Mouse (Mus musculus): ENCODE results near the gene Dclk2. TPM values are rescaled to one million over a fixed set of nuclear protein-coding genes. Genes with fewer than 3 reads are reported as not detected.

The Dclk2 gene
- polyA plus RNA-seq, 1 experiment from 2014 or later: 4.6 TPM

DNA sequence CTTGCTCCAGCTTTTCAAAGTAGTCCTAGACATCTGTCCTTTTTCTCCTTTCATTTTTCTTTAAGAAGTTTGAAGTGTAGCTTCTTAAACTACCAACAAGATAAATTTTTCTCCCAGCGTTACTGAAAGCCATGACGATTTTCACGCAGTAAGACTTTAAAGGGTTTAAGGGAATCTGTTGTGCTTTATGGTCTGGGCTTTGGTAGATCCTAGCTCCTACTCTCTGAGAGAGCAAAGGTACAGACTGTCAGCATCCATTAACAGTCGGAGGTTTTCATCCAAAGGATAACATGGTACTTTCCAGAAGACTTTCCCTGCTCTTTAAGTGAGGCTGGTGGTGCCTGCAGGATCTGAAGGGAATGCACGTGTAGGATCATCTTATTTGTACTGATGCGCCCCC lies 151.7 kb downstream of the Dclk2 start:
- no peaks in the 10 kb centered on the region for H3K27me3 ChIP-seq (ENCODE audit: control insufficient read depth, insufficient read depth, low read length)
- H3K9ac ChIP-seq (ENCODE audit: low read length): no peak overlapping the region
- no peaks in the 10 kb centered on the region for H3K36me3 ChIP-seq (ENCODE audit: control insufficient read depth, insufficient read depth, low read length)
- WGBS: 64% methylated on average over 6 of the region's 6 CpGs
- H3K4me2 ChIP-seq (ENCODE audit: low read depth, low read length): no peak overlapping the region
- H3K4me1 ChIP-seq (ENCODE audit: control insufficient read depth, insufficient read depth, low read length): no peaks in the 10 kb centered on the region
- H3K27ac ChIP-seq (ENCODE audit: low read length): no peak overlapping the region
- no peak for ATAC-seq (ENCODE audit: insufficient read depth, low FRiP score)
- no peak overlapping the region for H3K4me3 ChIP-seq (replicated peaks; ENCODE audit: low read length)
- H3K9me3 ChIP-seq (replicated peaks; ENCODE audit: control insufficient read depth, low read length): no peaks in the 10 kb centered on the region

DNA sequence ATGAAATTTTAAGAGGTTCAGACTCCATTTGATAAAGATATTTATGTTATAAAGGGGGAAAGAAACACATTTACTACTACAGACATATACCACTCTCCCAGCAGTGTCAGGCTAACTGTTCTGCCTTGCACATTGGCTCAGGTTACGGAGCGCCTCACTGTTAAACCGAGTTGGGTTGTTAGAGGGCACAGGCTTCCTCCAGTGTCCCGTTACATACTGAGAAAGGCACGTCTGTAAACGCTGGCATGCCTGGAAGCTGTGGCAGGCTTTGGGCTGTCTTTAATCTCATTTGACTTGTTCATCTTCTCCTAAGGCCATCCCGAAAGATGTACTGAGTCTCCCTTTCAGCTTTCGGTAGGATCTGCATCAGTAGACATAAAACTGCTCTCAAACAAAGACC lies 152.1 kb downstream of the Dclk2 start:
- no peak overlapping the region for H3K4me3 ChIP-seq (replicated peaks; ENCODE audit: low read length)
- no peaks in the 10 kb centered on the region for H3K27me3 ChIP-seq (ENCODE audit: control insufficient read depth, insufficient read depth, low read length)
- no peak overlapping the region for H3K4me2 ChIP-seq (ENCODE audit: low read depth, low read length)
- 34% methylated on average over 8 of the region's 8 CpGs for WGBS
- H3K27ac ChIP-seq (ENCODE audit: low read length): no peak overlapping the region
- H3K9me3 ChIP-seq (replicated peaks; ENCODE audit: control insufficient read depth, low read length): no peaks in the 10 kb centered on the region
- no peaks in the 10 kb centered on the region for H3K36me3 ChIP-seq (ENCODE audit: control insufficient read depth, insufficient read depth, low read length)
- ATAC-seq (ENCODE audit: insufficient read depth, low FRiP score): no peak
- no peaks in the 10 kb centered on the region for H3K4me1 ChIP-seq (ENCODE audit: control insufficient read depth, insufficient read depth, low read length)
- no peak overlapping the region for H3K9ac ChIP-seq (ENCODE audit: low read length)

DNA sequence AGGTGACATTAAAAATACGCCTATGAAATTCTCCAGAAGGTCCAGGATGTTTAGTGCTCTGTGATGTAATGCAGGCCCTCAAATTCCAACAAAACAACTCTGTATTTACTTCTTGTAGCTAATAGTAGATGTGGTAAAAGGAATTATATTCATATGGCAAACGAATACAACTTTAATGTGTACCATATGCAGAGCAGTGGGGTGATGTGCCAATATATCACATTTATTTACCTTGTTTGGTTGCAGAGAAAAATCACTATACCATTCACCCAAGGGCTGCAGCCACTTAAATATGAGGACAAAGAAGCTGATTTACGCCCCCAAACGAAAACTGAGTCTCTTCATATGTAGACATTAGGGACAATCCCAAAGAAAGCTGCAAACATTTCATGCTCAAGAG lies 158.2 kb downstream of the Dclk2 start:
- H3K27ac ChIP-seq (ENCODE audit: low read length): no peak overlapping the region
- no peaks in the 10 kb centered on the region for H3K4me1 ChIP-seq (ENCODE audit: control insufficient read depth, insufficient read depth, low read length)
- no peak overlapping the region for H3K4me2 ChIP-seq (ENCODE audit: low read depth, low read length)
- no peak overlapping the region for H3K4me3 ChIP-seq (replicated peaks; ENCODE audit: low read length)
- no peak for ATAC-seq (ENCODE audit: insufficient read depth, low FRiP score)
- H3K9me3 ChIP-seq (replicated peaks; ENCODE audit: control insufficient read depth, low read length): no peaks in the 10 kb centered on the region
- H3K36me3 ChIP-seq (ENCODE audit: control insufficient read depth, insufficient read depth, low read length): no peaks in the 10 kb centered on the region
- H3K9ac ChIP-seq (ENCODE audit: low read length): no peak overlapping the region
- H3K27me3 ChIP-seq (ENCODE audit: control insufficient read depth, insufficient read depth, low read length): no peaks in the 10 kb centered on the region
- WGBS: 82% methylated on average over 4 of the region's 4 CpGs

DNA sequence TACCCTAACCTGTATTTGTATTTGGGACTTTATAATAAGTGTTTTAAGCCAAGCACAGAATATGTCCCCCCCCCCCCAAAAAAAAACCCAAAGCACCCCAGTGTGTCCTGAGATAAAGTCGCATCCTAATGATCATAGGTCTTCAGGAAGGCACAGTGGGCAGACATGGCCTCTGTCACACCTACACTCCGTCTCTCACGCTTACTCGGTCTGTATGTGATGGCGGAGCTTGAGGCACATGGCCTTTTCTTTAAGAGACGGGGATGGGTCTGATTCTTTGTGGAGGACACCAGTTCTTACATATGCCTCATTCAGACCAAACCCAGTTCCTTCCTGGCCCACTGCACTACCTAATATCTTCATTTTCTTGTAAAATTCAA lies 158.6 kb downstream of the Dclk2 start:
- Histone ChIP-seq H3K27me3 (ENCODE audit: control insufficient read depth, insufficient read depth, low read length) (no peaks in the 10 kb centered on the region), H3K9me3 (replicated peaks; ENCODE audit: control insufficient read depth, low read length) (no peaks in the 10 kb centered on the region), H3K27ac (ENCODE audit: low read length) (no peak overlapping the region), H3K36me3 (ENCODE audit: control insufficient read depth, insufficient read depth, low read length) (no peaks in the 10 kb centered on the region), H3K4me1 (ENCODE audit: control insufficient read depth, insufficient read depth, low read length) (no peaks in the 10 kb centered on the region), H3K4me3 (replicated peaks; ENCODE audit: low read length) (no peak overlapping the region), H3K9ac (ENCODE audit: low read length) (no peak overlapping the region), H3K4me2 (ENCODE audit: low read depth, low read length) (no peak overlapping the region)
- WGBS: 90% methylated on average over 6 of the region's 6 CpGs
- ATAC-seq (ENCODE audit: insufficient read depth, low FRiP score): no peak

DNA sequence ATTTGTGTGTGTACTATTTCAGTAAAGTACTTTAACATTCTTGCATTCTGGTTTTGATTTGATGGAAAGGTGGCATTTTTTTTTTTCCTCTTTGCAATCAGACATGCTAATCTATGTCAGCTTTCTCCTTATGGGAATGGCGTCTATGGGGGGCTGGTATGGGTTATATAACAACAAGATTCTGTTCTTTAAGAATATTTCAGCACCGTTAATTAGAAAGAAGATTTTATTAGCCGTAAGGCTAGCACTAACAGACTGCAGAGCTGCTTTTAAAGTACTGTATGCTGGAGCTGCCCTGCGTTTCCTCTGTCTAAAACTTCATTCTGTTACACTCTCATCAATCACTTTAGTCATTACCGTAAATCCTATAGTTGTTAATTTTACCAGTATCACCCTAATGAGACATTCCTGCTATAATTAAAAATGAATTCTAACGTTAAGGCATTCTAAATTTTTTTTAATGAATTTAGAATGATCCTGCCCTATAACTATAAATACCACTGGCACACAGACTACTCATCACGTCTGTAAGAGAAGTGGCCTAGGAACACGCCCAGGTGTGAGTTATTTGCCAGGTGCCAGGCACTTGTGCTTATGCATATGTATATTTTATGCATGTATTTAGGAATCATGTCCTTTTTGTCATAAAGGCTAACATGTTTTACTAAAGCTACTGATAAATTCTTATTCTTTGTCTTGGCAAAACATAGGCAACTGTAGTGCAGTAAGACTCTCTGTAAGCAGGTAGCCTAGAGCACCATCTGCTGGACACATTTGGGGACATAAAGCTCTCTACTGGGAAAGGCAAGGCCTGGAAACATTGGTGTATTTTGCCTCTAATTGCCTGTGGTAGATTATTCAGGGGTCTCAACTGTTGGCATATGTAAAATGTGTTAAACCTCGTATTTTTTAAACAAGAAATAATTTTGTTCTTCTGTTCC lies 159.3 kb downstream of the Dclk2 start:
- Histone ChIP-seq H3K9ac (ENCODE audit: low read length) (no peak overlapping the region), H3K27ac (ENCODE audit: low read length) (no peak overlapping the region), H3K27me3 (ENCODE audit: control insufficient read depth, insufficient read depth, low read length) (no peaks in the 10 kb centered on the region), H3K4me1 (ENCODE audit: control insufficient read depth, insufficient read depth, low read length) (no peaks in the 10 kb centered on the region), H3K9me3 (replicated peaks; ENCODE audit: control insufficient read depth, low read length) (no peaks in the 10 kb centered on the region), H3K36me3 (ENCODE audit: control insufficient read depth, insufficient read depth, low read length) (no peaks in the 10 kb centered on the region), H3K4me3 (replicated peaks; ENCODE audit: low read length) (no peak overlapping the region), H3K4me2 (ENCODE audit: low read depth, low read length) (no peak overlapping the region)
- WGBS: 67% methylated on average over 9 of the region's 9 CpGs
- peak; percentile 50; the same call in 1 of the 2 replicates for ATAC-seq (ENCODE audit: insufficient read depth, low FRiP score)

DNA sequence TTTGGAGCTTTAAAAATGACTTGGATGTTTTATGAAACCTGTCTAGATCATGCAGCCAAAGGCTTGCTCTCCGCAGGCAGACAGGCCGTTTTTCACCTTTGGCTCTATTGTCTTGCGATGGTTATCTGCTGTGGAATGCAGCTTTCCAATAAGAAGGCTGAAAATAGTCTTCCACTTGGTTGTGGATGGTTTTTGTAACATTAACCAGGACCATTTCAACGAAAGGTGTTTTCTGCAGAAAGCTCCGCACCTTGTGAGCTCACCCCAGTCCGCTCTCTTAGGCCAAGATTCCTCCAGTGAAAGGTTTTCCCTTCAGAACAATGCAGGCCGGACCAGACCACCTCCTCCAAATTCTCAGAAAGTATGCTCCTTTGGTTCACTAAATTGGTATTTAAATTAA lies 160.2 kb downstream of the Dclk2 start:
- Histone ChIP-seq H3K9me3 (replicated peaks; ENCODE audit: control insufficient read depth, low read length) (no peaks in the 10 kb centered on the region), H3K9ac (ENCODE audit: low read length) (no peak overlapping the region), H3K4me1 (ENCODE audit: control insufficient read depth, insufficient read depth, low read length) (no peaks in the 10 kb centered on the region), H3K4me2 (ENCODE audit: low read depth, low read length) (no peak overlapping the region), H3K27me3 (ENCODE audit: control insufficient read depth, insufficient read depth, low read length) (no peaks in the 10 kb centered on the region), H3K27ac (ENCODE audit: low read length) (no peak overlapping the region), H3K36me3 (ENCODE audit: control insufficient read depth, insufficient read depth, low read length) (no peaks in the 10 kb centered on the region), H3K4me3 (replicated peaks; ENCODE audit: low read length) (no peak overlapping the region)
- WGBS: 68% methylated on average over 7 of the region's 7 CpGs
- no peak for ATAC-seq (ENCODE audit: insufficient read depth, low FRiP score)

DNA sequence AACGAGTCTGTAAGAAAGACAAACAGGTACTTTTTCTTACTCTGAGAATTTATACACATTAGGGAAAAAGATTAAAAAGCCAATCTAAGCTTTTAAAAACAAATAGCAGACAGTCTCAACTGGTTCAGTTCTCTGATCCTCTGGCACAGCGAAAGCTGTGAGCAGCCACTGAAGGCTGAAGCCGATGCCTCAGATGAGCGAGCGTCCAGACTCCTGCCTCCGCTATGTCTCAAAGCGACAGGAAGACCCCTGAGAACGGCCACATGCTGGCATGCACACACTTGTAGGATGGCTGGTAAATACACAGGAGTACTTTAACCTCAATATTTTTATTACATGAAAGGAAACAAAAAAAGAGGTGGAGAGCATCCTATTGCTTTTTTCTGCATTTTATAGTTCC lies 160.8 kb downstream of the Dclk2 start:
- no peaks in the 10 kb centered on the region for H3K9me3 ChIP-seq (replicated peaks; ENCODE audit: control insufficient read depth, low read length)
- H3K27ac ChIP-seq (ENCODE audit: low read length): no peak overlapping the region
- no peak for ATAC-seq (ENCODE audit: insufficient read depth, low FRiP score)
- no peaks in the 10 kb centered on the region for H3K36me3 ChIP-seq (ENCODE audit: control insufficient read depth, insufficient read depth, low read length)
- 75% methylated on average over 8 of the region's 8 CpGs for WGBS
- no peak overlapping the region for H3K9ac ChIP-seq (ENCODE audit: low read length)
- no peak overlapping the region for H3K4me2 ChIP-seq (ENCODE audit: low read depth, low read length)
- no peak overlapping the region for H3K4me3 ChIP-seq (replicated peaks; ENCODE audit: low read length)
- H3K27me3 ChIP-seq (ENCODE audit: control insufficient read depth, insufficient read depth, low read length): no peaks in the 10 kb centered on the region
- H3K4me1 ChIP-seq (ENCODE audit: control insufficient read depth, insufficient read depth, low read length): no peaks in the 10 kb centered on the region

DNA sequence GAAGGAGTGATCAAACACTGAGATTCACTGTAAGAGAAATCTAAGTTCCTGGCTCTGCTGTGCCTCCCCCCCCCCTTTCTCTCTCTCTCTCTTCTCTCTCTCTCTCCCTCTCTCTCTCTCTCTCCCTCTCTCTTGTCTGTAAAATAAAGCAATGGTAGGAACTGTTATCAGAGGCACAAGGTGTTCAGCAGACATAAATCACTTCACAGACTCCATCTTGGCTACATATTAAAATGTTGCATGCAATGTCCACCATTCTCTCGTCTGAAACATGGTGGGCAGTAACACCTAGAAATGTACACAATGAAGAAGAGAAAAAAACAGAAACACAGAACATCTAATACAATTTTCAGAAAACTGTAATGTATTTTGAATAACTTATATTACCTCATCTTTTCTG lies 161.3 kb downstream of the Dclk2 start:
- Histone ChIP-seq H3K36me3 (ENCODE audit: control insufficient read depth, insufficient read depth, low read length) (no peaks in the 10 kb centered on the region), H3K4me1 (ENCODE audit: control insufficient read depth, insufficient read depth, low read length) (no peaks in the 10 kb centered on the region), H3K9ac (ENCODE audit: low read length) (no peak overlapping the region), H3K9me3 (replicated peaks; ENCODE audit: control insufficient read depth, low read length) (no peaks in the 10 kb centered on the region), H3K4me3 (replicated peaks; ENCODE audit: low read length) (no peak overlapping the region), H3K27me3 (ENCODE audit: control insufficient read depth, insufficient read depth, low read length) (no peaks in the 10 kb centered on the region), H3K4me2 (ENCODE audit: low read depth, low read length) (no peak overlapping the region), H3K27ac (ENCODE audit: low read length) (no peak overlapping the region)
- no peak for ATAC-seq (ENCODE audit: insufficient read depth, low FRiP score)
- 72% methylated on average over 1 of the region's 1 CpGs for WGBS

DNA sequence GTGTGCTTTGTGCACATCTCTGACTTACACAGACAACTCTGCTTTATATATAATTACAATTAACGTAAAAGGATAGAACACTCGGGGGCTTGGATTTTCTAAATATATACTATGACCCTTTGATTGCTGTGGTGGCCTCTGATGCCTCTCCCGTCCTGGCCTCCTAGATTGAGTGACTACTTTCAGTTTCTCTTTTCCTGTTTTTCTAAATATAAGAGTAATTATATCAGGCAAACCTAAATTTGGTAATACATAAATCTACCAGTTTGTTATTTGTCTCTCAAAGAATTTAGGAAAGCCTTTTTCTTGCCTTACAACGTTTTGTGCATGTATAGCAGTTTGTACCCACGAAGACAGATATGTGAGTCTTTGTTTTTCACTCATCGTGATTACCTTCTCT lies 161.9 kb downstream of the Dclk2 start:
- no peaks in the 10 kb centered on the region for H3K36me3 ChIP-seq (ENCODE audit: control insufficient read depth, insufficient read depth, low read length)
- ATAC-seq (ENCODE audit: insufficient read depth, low FRiP score): no peak
- H3K4me3 ChIP-seq (replicated peaks; ENCODE audit: low read length): no peak overlapping the region
- no peaks in the 10 kb centered on the region for H3K4me1 ChIP-seq (ENCODE audit: control insufficient read depth, insufficient read depth, low read length)
- no peak overlapping the region for H3K27ac ChIP-seq (ENCODE audit: low read length)
- WGBS: 62% methylated on average over 6 of the region's 6 CpGs
- H3K4me2 ChIP-seq (ENCODE audit: low read depth, low read length): no peak overlapping the region
- no peaks in the 10 kb centered on the region for H3K9me3 ChIP-seq (replicated peaks; ENCODE audit: control insufficient read depth, low read length)
- no peak overlapping the region for H3K9ac ChIP-seq (ENCODE audit: low read length)
- H3K27me3 ChIP-seq (ENCODE audit: control insufficient read depth, insufficient read depth, low read length): no peaks in the 10 kb centered on the region

Measured in stomach, embryonic 16.5 days (tissue).